Mouse (Mus musculus) forebrain, embryonic 12.5 days (tissue): ENCODE measurements around the gene Egfl8. TPM values are rescaled to one million over a fixed set of nuclear protein-coding genes. Genes with fewer than 3 reads are reported as not detected.

Source experiments
- ATAC-seq: fragments of 200-750 bp; cut with Nextera tagmentation; 2 replicates; pipeline ENCODE4 v1.8.0; 2017; ENCODE audit warnings: moderate TSS enrichment; ENCODE audit not compliant: low FRiP score
- H3K27ac ChIP-seq: fragments of 300-500 bp; sonication (generic); 2 replicates; pipeline ENCODE4 v1.5.1; 2016; ENCODE audit warnings: mild to moderate bottlenecking
- H3K27me3 ChIP-seq: fragments of 300-500 bp; sonication (generic); 2 replicates; pipeline ENCODE4 v1.6.1; 2016; ENCODE audit warnings: mild to moderate bottlenecking
- H3K36me3 ChIP-seq: fragments of 300-500 bp; sonication (generic); replicated peaks from 2 replicates; pipeline ENCODE4 v1.6.1; 2016; ENCODE audit warnings: mild to moderate bottlenecking
- H3K4me1 ChIP-seq: fragments of 300-500 bp; sonication (generic); 2 replicates; pipeline ENCODE4 v1.6.1; 2016
- H3K4me2 ChIP-seq: fragments of 300-500 bp; sonication (generic); 2 replicates; pipeline ENCODE4 v1.6.1; 2016; ENCODE audit warnings: mild to moderate bottlenecking, moderate library complexity
- H3K4me3 ChIP-seq: fragments of 300-500 bp; sonication (generic); replicated peaks from 2 replicates; pipeline ENCODE4 v1.5.1; 2016; ENCODE audit warnings: mild to moderate bottlenecking
- H3K9ac ChIP-seq: fragments of 300-500 bp; sonication (generic); 2 replicates; pipeline ENCODE4 v1.6.1; 2016; ENCODE audit warnings: mild to moderate bottlenecking
- H3K9me3 ChIP-seq: fragments of 300-500 bp; sonication (generic); 2 replicates; pipeline ENCODE4 v1.6.1; 2016
- WGBS: fragments of 180-500 bp; shearing (Covaris S2); methylation state at CpG from one replicate; pipeline ENCODE4 v1.1.7; 2016; 5-methylcytosine and 5-hydroxymethylcytosine counted together
- polyA plus RNA-seq: library from polyadenylated mRNA; unstranded; fragments of >200 nt; fragmentation: Nextera tagmentation; extraction: Ambion mirVana; gene quantifications from 2 replicates; pipeline ENCODE4 v1.2.1, GENCODE M21; 2016

Egfl8 gene
- polyA plus RNA-seq, 1 experiment from 2014 or later = 3.2 TPM

GRCm38 (mm10) chr17:34656666-34657065 is 40.9 kb upstream of the Egfl8 start:
- H3K36me3 ChIP-seq = peaks cover 34% of the 10 kb centered on the region
- no peak for ATAC-seq
- no peaks in the 10 kb centered on the region for H3K9me3 ChIP-seq
- no peak overlapping the region for H3K27ac ChIP-seq
- H3K9ac ChIP-seq = no peak overlapping the region
- H3K4me1 ChIP-seq = peaks cover 9% of the 10 kb centered on the region; the same call in 1 of the 2 replicates
- H3K4me2 ChIP-seq = no peak overlapping the region
- 49% methylated on average over 8 of the region's 8 CpGs for WGBS
- no peak overlapping the region for H3K4me3 ChIP-seq
- peaks cover 32% of the 10 kb centered on the region for H3K27me3 ChIP-seq

GRCm38 (mm10) chr17:34655581-34655991 is 39.8 kb upstream of the Egfl8 start:
- WGBS = 70% methylated on average over 4 of the region's 4 CpGs
- H3K4me2 ChIP-seq = no peak overlapping the region
- ATAC-seq = no peak
- H3K4me1 ChIP-seq = peaks cover 4% of the 10 kb centered on the region; the same call in 1 of the 2 replicates
- H3K27me3 ChIP-seq = peaks cover 21% of the 10 kb centered on the region
- H3K9me3 ChIP-seq = no peaks in the 10 kb centered on the region
- H3K4me3 ChIP-seq = no peak overlapping the region
- no peak overlapping the region for H3K27ac ChIP-seq
- peaks cover 45% of the 10 kb centered on the region for H3K36me3 ChIP-seq
- H3K9ac ChIP-seq = no peak overlapping the region

GRCm38 (mm10) chr17:34655160-34655559 is 39.4 kb upstream of the Egfl8 start:
- WGBS = 90% methylated on average over 7 of the region's 7 CpGs
- Histone ChIP-seq H3K27ac (no peak overlapping the region), H3K4me3 (no peak overlapping the region), H3K4me2 (no peak overlapping the region), H3K4me1 (peaks cover 4% of the 10 kb centered on the region; the same call in 1 of the 2 replicates), H3K27me3 (peaks cover 17% of the 10 kb centered on the region), H3K36me3 (peaks cover 49% of the 10 kb centered on the region), H3K9me3 (no peaks in the 10 kb centered on the region), H3K9ac (no peak overlapping the region)
- no peak for ATAC-seq

- Histone ChIP-seq H3K9ac (no peak overlapping the region), H3K27ac (no peak overlapping the region), H3K9me3 (no peaks in the 10 kb centered on the region), H3K4me2 (no peak overlapping the region), H3K36me3 (peaks cover 57% of the 10 kb centered on the region), H3K27me3 (peaks cover 9% of the 10 kb centered on the region), H3K4me1 (peaks cover 4% of the 10 kb centered on the region; the same call in 1 of the 2 replicates), H3K4me3 (no peak overlapping the region)
- no peak for ATAC-seq
- 96% methylated on average over 13 of the region's 13 CpGs for WGBS
These were observed 38.6 kb upstream of the Egfl8 start for GRCm38 (mm10) chr17:34654392-34654791.

- 65% methylated on average over 9 of the region's 9 CpGs for WGBS
- H3K4me2 ChIP-seq = no peak overlapping the region
- H3K9ac ChIP-seq = no peak overlapping the region
- no peak for ATAC-seq
- H3K4me3 ChIP-seq = no peak overlapping the region
- no peaks in the 10 kb centered on the region for H3K9me3 ChIP-seq
- peaks cover 62% of the 10 kb centered on the region for H3K36me3 ChIP-seq
- no peak overlapping the region for H3K27ac ChIP-seq
- H3K4me1 ChIP-seq = peaks cover 4% of the 10 kb centered on the region; the same call in 1 of the 2 replicates
- H3K27me3 ChIP-seq = peaks cover 3% of the 10 kb centered on the region
These were observed 38.0 kb upstream of the Egfl8 start for GRCm38 (mm10) chr17:34653746-34654285.

GRCm38 (mm10) chr17:34652985-34653384 is 37.2 kb upstream of the Egfl8 start:
- Histone ChIP-seq H3K4me2 (no peak overlapping the region), H3K9me3 (no peaks in the 10 kb centered on the region), H3K9ac (no peak overlapping the region), H3K4me3 (no peak overlapping the region), H3K27me3 (no peaks in the 10 kb centered on the region), H3K36me3 (peaks cover 62% of the 10 kb centered on the region), H3K4me1 (peaks cover 12% of the 10 kb centered on the region), H3K27ac (no peak overlapping the region)
- no peak for ATAC-seq
- WGBS = 94% methylated on average over 8 of the region's 8 CpGs

GRCm38 (mm10) chr17:34652546-34652945 is 36.8 kb upstream of the Egfl8 start:
- no peak overlapping the region for H3K27ac ChIP-seq
- ATAC-seq = no peak
- peaks cover 17% of the 10 kb centered on the region for H3K4me1 ChIP-seq
- 89% methylated on average over 10 of the region's 10 CpGs for WGBS
- H3K9ac ChIP-seq = no peak overlapping the region
- no peak overlapping the region for H3K4me3 ChIP-seq
- H3K4me2 ChIP-seq = no peak overlapping the region
- H3K9me3 ChIP-seq = no peaks in the 10 kb centered on the region
- peaks cover 62% of the 10 kb centered on the region for H3K36me3 ChIP-seq
- no peaks in the 10 kb centered on the region for H3K27me3 ChIP-seq

GRCm38 (mm10) chr17:34651507-34652221 is 35.9 kb upstream of the Egfl8 start:
- Histone ChIP-seq H3K4me3 (no peak overlapping the region), H3K4me1 (peaks cover 19% of the 10 kb centered on the region), H3K27ac (no peak overlapping the region), H3K9me3 (no peaks in the 10 kb centered on the region), H3K4me2 (no peak overlapping the region), H3K9ac (peak overlapping the region; percentile 12; the same call in 1 of the 2 replicates), H3K27me3 (no peaks in the 10 kb centered on the region), H3K36me3 (peaks cover 62% of the 10 kb centered on the region)
- 49% methylated on average over 19 of the region's 19 CpGs for whole genome bisulfite sequencing
- ATAC-seq = no peak

- H3K27ac ChIP-seq = no peak overlapping the region
- 94% methylated on average over 14 of the region's 14 CpGs for WGBS
- H3K4me3 ChIP-seq = no peak overlapping the region
- no peak for ATAC-seq
- no peak overlapping the region for H3K9ac ChIP-seq
- no peak overlapping the region for H3K4me2 ChIP-seq
- H3K4me1 ChIP-seq = peaks cover 23% of the 10 kb centered on the region
- H3K27me3 ChIP-seq = no peaks in the 10 kb centered on the region
- peaks cover 67% of the 10 kb centered on the region for H3K36me3 ChIP-seq
- H3K9me3 ChIP-seq = no peaks in the 10 kb centered on the region
These were observed 35.0 kb upstream of the Egfl8 start for GRCm38 (mm10) chr17:34650781-34651180.

GRCm38 (mm10) chr17:34649106-34649864 is 33.5 kb upstream of the Egfl8 start:
- H3K36me3 ChIP-seq = peaks cover 55% of the 10 kb centered on the region
- no peak overlapping the region for H3K4me2 ChIP-seq
- no peaks in the 10 kb centered on the region for H3K27me3 ChIP-seq
- H3K4me1 ChIP-seq = peaks cover 32% of the 10 kb centered on the region
- no peak overlapping the region for H3K4me3 ChIP-seq
- no peak for ATAC-seq
- H3K9me3 ChIP-seq = no peaks in the 10 kb centered on the region
- 90% methylated on average over 18 of the region's 18 CpGs for WGBS
- no peak overlapping the region for H3K27ac ChIP-seq
- no peak overlapping the region for H3K9ac ChIP-seq

GRCm38 (mm10) chr17:34648141-34648890 is 32.5 kb upstream of the Egfl8 start:
- Histone ChIP-seq H3K27me3 (no peaks in the 10 kb centered on the region), H3K9ac (peak overlapping the region; percentile 89; the same call in 1 of the 2 replicates), H3K27ac (no peak overlapping the region), H3K9me3 (no peaks in the 10 kb centered on the region), H3K4me1 (peaks cover 32% of the 10 kb centered on the region), H3K4me2 (peak overlapping the region; percentile 91), H3K36me3 (peaks cover 49% of the 10 kb centered on the region), H3K4me3 (peak overlapping the region; percentile 88)
- WGBS = 85% methylated on average over 16 of the region's 16 CpGs
- no peak for ATAC-seq
